Mouse (Mus musculus) liver, embryonic 14.5 days (tissue): ENCODE measurements around the gene Tsen34. TPM values are rescaled to one million over a fixed set of nuclear protein-coding genes. Genes with fewer than 3 reads are reported as not detected.
"Not testable (repeated sequence)": the region's sequence is repeated elsewhere in the genome, so short reads cannot be mapped to it uniquely, and the experiment has no call there.

ENCODE experiments used
- ATAC-seq: fragments of 200-750 bp; cut with Nextera tagmentation; 2 replicates; pipeline ENCODE4 v1.8.0; 2017; ENCODE audit warnings: moderate number of reproducible peaks, mild to moderate bottlenecking, moderate library complexity; ENCODE audit not compliant: insufficient read depth
- DNase-seq, 3 experiments: peaks; one replicate each; pipeline ENCODE4 v3.0.0-alpha.2; 2012 to 2013; ENCODE audit warnings: low read depth in 3 of 3, low spot score in 3 of 3
- H3K27ac ChIP-seq: fragments of 300-500 bp; sonication (generic); 2 replicates; pipeline ENCODE4 v1.5.1; 2014; ENCODE audit warnings: moderate library complexity, mild to moderate bottlenecking, control low read depth, inconsistent platforms
- H3K27me3 ChIP-seq: fragments of 300-500 bp; sonication (generic); 2 replicates; pipeline ENCODE4 v1.6.1; 2014; ENCODE audit warnings: mild to moderate bottlenecking, low read length, moderate library complexity; ENCODE audit not compliant: control insufficient read depth, insufficient read depth
- H3K36me3 ChIP-seq: fragments of 300-500 bp; sonication (generic); replicated peaks from 2 replicates; pipeline ENCODE4 v1.6.1; 2014; ENCODE audit warnings: low read depth; ENCODE audit not compliant: control insufficient read depth, insufficient read depth
- H3K4me1 ChIP-seq, 2 experiments: fragments of 200-500 bp in 1 of 2; fragments of 300-500 bp in 1 of 2; sonication (generic) in 1 of 2; replicated peaks; 2 replicates each; pipeline ENCODE4 v1.6.1; 2012 to 2014; ENCODE audit warnings: antibody characterized with exemption in 1 of 2, inconsistent platforms in 1 of 2, low read length in 1 of 2; ENCODE audit not compliant: control insufficient read depth in 2 of 2, insufficient read depth in 2 of 2
- H3K4me2 ChIP-seq: fragments of 300-500 bp; sonication (generic); 2 replicates; pipeline ENCODE4 v1.6.1; 2014; ENCODE audit warnings: low read depth, mild to moderate bottlenecking, control low read depth, moderate library complexity
- H3K4me3 ChIP-seq, 2 experiments: fragments of 200-500 bp in 1 of 2; fragments of 300-500 bp in 1 of 2; sonication (generic) in 1 of 2; 2 replicates each; pipeline ENCODE4 v1.5.1; 2012 to 2014; ENCODE audit warnings: low read depth in 2 of 2, low read length in 2 of 2, mild to moderate bottlenecking in 2 of 2, control low read depth in 1 of 2, inconsistent platforms in 1 of 2, moderate library complexity in 1 of 2; ENCODE audit not compliant: insufficient read depth in 1 of 2
- H3K9ac ChIP-seq: fragments of 300-500 bp; sonication (generic); replicated peaks from 2 replicates; pipeline ENCODE4 v1.6.1; 2014; ENCODE audit warnings: mild to moderate bottlenecking, control low read depth, moderate library complexity
- H3K9me3 ChIP-seq: fragments of 300-500 bp; sonication (generic); 2 replicates; pipeline ENCODE4 v1.6.1; 2016; ENCODE audit warnings: low read length, mixed read lengths; ENCODE audit not compliant: control insufficient read depth
- CTCF ChIP-seq: IDR thresholded peaks from 2 replicates; pipeline ENCODE4 v1.5.1; 2016; ENCODE audit warnings: antibody characterized with exemption, low read depth, control low read depth
- EP300 ChIP-seq: IDR thresholded peaks from 2 replicates; pipeline ENCODE4 v1.6.1; 2016; ENCODE audit warnings: antibody characterized with exemption, low read depth
- WGBS: fragments of 180-500 bp; shearing (Covaris S2); extraction: QIAGEN DNeasy Blood & Tissue Kit; methylation state at CpG from one replicate; pipeline ENCODE4 v1.1.7; 2014; ENCODE audit not compliant: insufficient replicate concordance; 5-methylcytosine and 5-hydroxymethylcytosine counted together
- polyA plus RNA-seq, 2 experiments: library from polyadenylated mRNA; depleted of rRNA in 1 of 2; stranded (reverse) in 1 of 2; unstranded in 1 of 2; fragments of >200 nt; fragmentation: Nextera tagmentation in 1 of 2; extraction: Ambion mirVana in 1 of 2; gene quantifications; 2 replicates each; pipeline versions ENCODE4 v1.2.1 to v1.2.3; 2012 to 2014

Tsen34 gene
- polyA plus RNA-seq, 2 experiments, result 22.8 to 34.4 TPM

- Histone ChIP-seq H3K36me3 (peaks cover 32% of the 10 kb centered on the region), H3K4me2 (peak overlapping the region; percentile 92)
Observed at GRCm38 (mm10) chr7:3704475-3704874, 11.8 kb downstream of the Tsen34 start.

GRCm38 (mm10) chr7:3705461-3705860 is 12.8 kb downstream of the Tsen34 start:
- H3K9ac ChIP-seq, result peak overlapping the region; percentile 91
- WGBS, result under 1% methylated on average over 6 of the region's 7 CpGs
- not testable (repeated sequence) for H3K27me3 ChIP-seq, DNase-seq, ATAC-seq, H3K9me3 ChIP-seq
- peak overlapping the region; percentile 90 for H3K27ac ChIP-seq
- peaks cover 32% of the 10 kb centered on the region for H3K36me3 ChIP-seq
- peaks cover 5 to 10% of the 10 kb centered on the region in 2 experiments; a peak in 2 of 4 replicates for H3K4me1 ChIP-seq
- H3K4me3 ChIP-seq, result peak overlapping the region; percentile 88 to 99
- peak overlapping the region; percentile 92 for H3K4me2 ChIP-seq

More at GRCm38 (mm10) chr7:3704475-3704874, 11.8 kb downstream of the Tsen34 start:
- Histone ChIP-seq H3K9ac (peak overlapping the region; percentile 91), H3K27me3 (no peaks in the 10 kb centered on the region), H3K4me3 (peak overlapping the region; percentile 88 to 99), H3K9me3 (no peaks in the 10 kb centered on the region), H3K27ac (peak overlapping the region; percentile 90), H3K4me1 (peaks cover 5 to 10% of the 10 kb centered on the region in 2 experiments; a peak in 2 of 4 replicates)
- DNase-seq (no peak), ATAC-seq (peak; percentile 9; the same call in 1 of the 2 replicates)
- TF ChIP-seq CTCF (no peak), EP300 (no peak)
- WGBS, result under 1% methylated on average over 20 of the region's 20 CpGs

- ATAC-seq (no peak), DNase-seq (no peak)
- H3K4me3 ChIP-seq, result peak overlapping the region; percentile 88 to 99
- peaks cover 32% of the 10 kb centered on the region for H3K36me3 ChIP-seq
- peak overlapping the region; percentile 27 for H3K27ac ChIP-seq
- peak overlapping the region; percentile 92 for H3K4me2 ChIP-seq
- H3K27me3 ChIP-seq, result no peaks in the 10 kb centered on the region
- TF ChIP-seq EP300 (no peak), CTCF (no peak)
- H3K9me3 ChIP-seq, result no peaks in the 10 kb centered on the region
- peaks cover 5 to 10% of the 10 kb centered on the region in 2 experiments; a peak in 2 of 4 replicates for H3K4me1 ChIP-seq
- WGBS, result 13% methylated on average over 6 of the region's 6 CpGs
- H3K9ac ChIP-seq, result peak overlapping the region; percentile 91
Observed at GRCm38 (mm10) chr7:3705911-3706310, 13.2 kb downstream of the Tsen34 start.

GRCm38 (mm10) chr7:3706343-3706934 is 13.8 kb downstream of the Tsen34 start:
- DNase-seq, result no peak
- WGBS, result 24% methylated on average over 11 of the region's 11 CpGs
- H3K4me1 ChIP-seq, result peaks cover 5 to 10% of the 10 kb centered on the region in 2 experiments; a peak in 2 of 4 replicates
- peak overlapping the region; percentile 88 to 99 for H3K4me3 ChIP-seq
- H3K27ac ChIP-seq, result peak overlapping the region; percentile 27
- peaks cover 32% of the 10 kb centered on the region for H3K36me3 ChIP-seq
- H3K9ac ChIP-seq, result peak overlapping the region; percentile 91
- H3K27me3 ChIP-seq, result no peaks in the 10 kb centered on the region
- no peak for TF ChIP-seq EP300
- TF ChIP-seq CTCF, result no peak
- peak overlapping the region; percentile 92 for H3K4me2 ChIP-seq
- ATAC-seq, result no peak
- H3K9me3 ChIP-seq, result no peaks in the 10 kb centered on the region

GRCm38 (mm10) chr7:3707027-3707426 is 14.4 kb downstream of the Tsen34 start:
- peak overlapping the region; percentile 15 for H3K27ac ChIP-seq
- H3K27me3 ChIP-seq, result no peaks in the 10 kb centered on the region
- peaks cover 32% of the 10 kb centered on the region for H3K36me3 ChIP-seq
- WGBS, result 14% methylated on average over 4 of the region's 4 CpGs
- H3K4me3 ChIP-seq, result peak overlapping the region in 1 of 2 experiments; percentile 88; a peak in 1 of 4 replicates
- no peak for TF ChIP-seq CTCF
- no peak for TF ChIP-seq EP300
- DNase-seq, result peak in 1 of 3 experiments; percentile 37
- no peaks in the 10 kb centered on the region for H3K9me3 ChIP-seq
- 0 out of 2 replicates have a peak, but pooled peaks have one; percentile 1 for ATAC-seq
- no peak overlapping the region; the same call in 1 of the 2 replicates for H3K9ac ChIP-seq
- H3K4me2 ChIP-seq, result peak overlapping the region; percentile 92
- peaks cover 5 to 10% of the 10 kb centered on the region in 2 experiments; a peak in 2 of 4 replicates for H3K4me1 ChIP-seq
